Mouse (Mus musculus) olfactory bulb, adult 2 months (tissue): ENCODE data around the gene Ntrk3. TPM values are rescaled to one million over a fixed set of nuclear protein-coding genes. Genes with fewer than 3 reads are reported as not detected.

Experiments used
- H3K27ac ChIP-seq: fragments of 200-500 bp; 2 replicates; pipeline ENCODE4 v1.5.1; 2012; ENCODE audit warnings: low read depth, low read length; ENCODE audit not compliant: insufficient read depth
- H3K4me1 ChIP-seq: fragments of 200-500 bp; 2 replicates; pipeline ENCODE4 v1.6.1; 2012; ENCODE audit warnings: low read length; ENCODE audit not compliant: control insufficient read depth, insufficient read depth
- H3K4me3 ChIP-seq: fragments of 200-500 bp; 2 replicates; pipeline ENCODE4 v1.5.1; 2012; ENCODE audit warnings: mild to moderate bottlenecking, low read depth, low read length, moderate library complexity; ENCODE audit not compliant: insufficient read depth
- CTCF ChIP-seq: fragments of 200-500 bp; IDR thresholded peaks from 2 replicates; pipeline ENCODE4 v1.5.1; 2012; ENCODE audit warnings: low read depth, mild to moderate bottlenecking, low read length, moderate library complexity; ENCODE audit not compliant: insufficient read depth
- POLR2A ChIP-seq: fragments of 200-500 bp; IDR thresholded peaks from 2 replicates; pipeline ENCODE4 v1.6.1; 2012; ENCODE audit warnings: mild to moderate bottlenecking, low read depth, low read length, moderate library complexity; ENCODE audit not compliant: insufficient read depth
- WGBS: fragments of 180-500 bp; shearing (Covaris S2); methylation state at CpG from one replicate; pipeline ENCODE4 v1.1.7; 2018; 5-methylcytosine and 5-hydroxymethylcytosine counted together
- polyA plus RNA-seq: library from polyadenylated mRNA; stranded (reverse); fragments of >200 nt; gene quantifications from 2 replicates; pipeline ENCODE4 v1.2.4, GENCODE M21; 2012; ENCODE audit warnings: low replicate concordance; ENCODE audit not compliant: missing spikeins, insufficient read depth, insufficient read length

The Ntrk3 gene
- polyA plus RNA-seq, 1 experiment = 50.1 TPM

GRCm38 (mm10) chr7:78462605-78463004, 275.2 kb downstream of the Ntrk3 start:
- Histone ChIP-seq H3K27ac (no peak overlapping the region), H3K4me1 (peaks cover 3% of the 10 kb centered on the region; the same call in 1 of the 2 replicates), H3K4me3 (no peak overlapping the region)
- WGBS = 76% methylated on average over 5 of the region's 5 CpGs
- TF ChIP-seq POLR2A = no peak
- no peak for TF ChIP-seq CTCF

- Histone ChIP-seq H3K4me3 (no peak overlapping the region), H3K27ac (no peak overlapping the region), H3K4me1 (peaks cover 3% of the 10 kb centered on the region; the same call in 1 of the 2 replicates)
- TF ChIP-seq CTCF = no peak
- WGBS = 79% methylated on average over 1 of the region's 1 CpGs
Measured at GRCm38 (mm10) chr7:78459021-78459420, 278.8 kb downstream of the Ntrk3 start.

GRCm38 (mm10) chr7:78451666-78452065, 286.1 kb downstream of the Ntrk3 start:
- Histone ChIP-seq H3K27ac (no peak overlapping the region), H3K4me3 (no peak overlapping the region), H3K4me1 (no peaks in the 10 kb centered on the region)
- 92% methylated on average over 2 of the region's 2 CpGs for WGBS
- TF ChIP-seq CTCF (no peak), POLR2A (no peak)

- no peak for TF ChIP-seq POLR2A
- no peak for TF ChIP-seq CTCF
- Histone ChIP-seq H3K27ac (no peak overlapping the region), H3K4me1 (no peaks in the 10 kb centered on the region), H3K4me3 (no peak overlapping the region)
- 66% methylated on average over 6 of the region's 6 CpGs for WGBS
Measured at GRCm38 (mm10) chr7:78449909-78450592, 287.8 kb downstream of the Ntrk3 start.

- 91% methylated on average over 2 of the region's 2 CpGs for WGBS
- TF ChIP-seq POLR2A = no peak
- no peak for TF ChIP-seq CTCF
- Histone ChIP-seq H3K4me3 (no peak overlapping the region), H3K4me1 (no peaks in the 10 kb centered on the region), H3K27ac (no peak overlapping the region)
Measured at GRCm38 (mm10) chr7:78448841-78449240, 289.0 kb downstream of the Ntrk3 start.

- Histone ChIP-seq H3K4me1 (peaks cover 5% of the 10 kb centered on the region; the same call in 1 of the 2 replicates), H3K27ac (no peak overlapping the region), H3K4me3 (no peak overlapping the region)
- WGBS = 83% methylated on average over 5 of the region's 5 CpGs
- no peak for TF ChIP-seq POLR2A
- no peak for TF ChIP-seq CTCF
Measured at GRCm38 (mm10) chr7:78443373-78444036, 294.3 kb downstream of the Ntrk3 start.

- TF ChIP-seq CTCF (no peak), POLR2A (no peak)
- Histone ChIP-seq H3K4me1 (peaks cover 5% of the 10 kb centered on the region; the same call in 1 of the 2 replicates), H3K27ac (no peak overlapping the region), H3K4me3 (no peak overlapping the region)
Measured at GRCm38 (mm10) chr7:78441706-78442105, 296.1 kb downstream of the Ntrk3 start.

GRCm38 (mm10) chr7:78440896-78441295, 296.9 kb downstream of the Ntrk3 start:
- no peak overlapping the region for H3K27ac ChIP-seq
- WGBS = 80% methylated on average over 3 of the region's 3 CpGs
- no peak overlapping the region for H3K4me3 ChIP-seq
- peaks cover 5% of the 10 kb centered on the region; the same call in 1 of the 2 replicates for H3K4me1 ChIP-seq
- TF ChIP-seq CTCF = no peak

- WGBS = 48% methylated on average over 6 of the region's 6 CpGs
- H3K4me3 ChIP-seq = no peak overlapping the region
- no peak for TF ChIP-seq CTCF
- no peak for TF ChIP-seq POLR2A
Measured at GRCm38 (mm10) chr7:78440476-78440875, 297.3 kb downstream of the Ntrk3 start.

More at GRCm38 (mm10) chr7:78440476-78440875, 297.3 kb downstream of the Ntrk3 start:
- no peak overlapping the region for H3K27ac ChIP-seq
- peaks cover 5% of the 10 kb centered on the region; the same call in 1 of the 2 replicates for H3K4me1 ChIP-seq
